In genomic region chr2:67332211-67332610, GRCm38 (mm10) we compare ENCODE assay signal across 10 mouse cellular contexts.
A peak's percentile ranks its signal among the peaks of the same experiment; 100 is the strongest.
DNase-seq lines count a peak whose midpoint lies in the region; ATAC-seq lines count a peak whose summit lies in the region.
"Had no signal": no experiment of that assay in that cellular context is flagged by ENCODE, and none has a peak within 500 bp of the region (broad histone marks: within the 10 kb centered on the region; RNA-seq: fewer than 3 reads in every experiment).

No protein-coding gene starts in this region.

- H3K36me3 ChIP-seq in heart, embryonic 10.5 days = no peaks in the 10 kb centered on the region
- no peaks in the 10 kb centered on the region for H3K36me3 ChIP-seq in midbrain, embryonic 16.5 days (ENCODE audit: control insufficient read depth, insufficient read depth, low read length)
- H3K36me3 ChIP-seq: hindbrain, embryonic 15.5 days had no signal

- 66% methylated on average over 2 of the region's 2 CpGs for WGBS in heart, embryonic 10.5 days
- WGBS in midbrain, embryonic 16.5 days = 63% methylated on average over 2 of the region's 2 CpGs

- no peaks in the 10 kb centered on the region for H3K4me1 ChIP-seq in heart, embryonic 10.5 days
- no peaks in the 10 kb centered on the region for H3K4me1 ChIP-seq in midbrain, embryonic 16.5 days (ENCODE audit: control insufficient read depth, insufficient read depth, low read length)
- H3K4me1 ChIP-seq: hindbrain, embryonic 15.5 days; megakaryocyte, embryonic 14.5 days had no signal

- H3K4me3 ChIP-seq in heart, embryonic 10.5 days = no peak overlapping the region
- no peak overlapping the region for H3K4me3 ChIP-seq in midbrain, embryonic 16.5 days (ENCODE audit: low read depth, low read length)
- H3K4me3 ChIP-seq: hindbrain, embryonic 15.5 days; megakaryocyte, embryonic 14.5 days had no signal

- peak; percentile 92 for DNase-seq in heart, adult 11 months
- no peak for DNase-seq in heart, embryonic 10.5 days (ENCODE audit: low spot score)
- peak; percentile 5 for DNase-seq in adipocyte (ENCODE audit: low spot score)
- DNase-seq in gastrocnemius, postnatal 4 days (ENCODE audit: low spot score in 2 of 2) = peak; percentile 17 to 51
- peak; percentile 32 to 35 for DNase-seq in layer of hippocampus, postnatal 10 days (ENCODE audit: low spot score in 2 of 2)
- no peak for DNase-seq in thymus, postnatal 4 days

- no peaks in the 10 kb centered on the region for H3K9me3 ChIP-seq in heart, embryonic 10.5 days
- H3K9me3 ChIP-seq in midbrain, embryonic 16.5 days (replicated peaks; ENCODE audit: control insufficient read depth, low read length, poor library complexity, severe bottlenecking) = no peaks in the 10 kb centered on the region
- H3K9me3 ChIP-seq: hindbrain, embryonic 15.5 days; megakaryocyte, embryonic 14.5 days had no signal

- no peak overlapping the region for H3K4me2 ChIP-seq in midbrain, embryonic 16.5 days (ENCODE audit: low read length)
- H3K4me2 ChIP-seq: hindbrain, embryonic 15.5 days had no signal

- ATAC-seq in midbrain, embryonic 16.5 days = no peak
- ATAC-seq in erythroid progenitor cell, adult 5-6 weeks (replicated peaks; ENCODE audit: low FRiP score, poor library complexity, severe bottlenecking) = no peak

- no peak overlapping the region for H3K9ac ChIP-seq in midbrain, embryonic 16.5 days (ENCODE audit: low read depth, low read length)
- H3K9ac ChIP-seq: hindbrain, embryonic 15.5 days had no signal

- H3K27me3 ChIP-seq in heart, embryonic 10.5 days (ENCODE audit: insufficient read depth, poor library complexity, severe bottlenecking) = no peaks in the 10 kb centered on the region
- H3K27me3 ChIP-seq in midbrain, embryonic 16.5 days (ENCODE audit: control insufficient read depth, insufficient read depth, low read depth, low read length) = no peaks in the 10 kb centered on the region
- H3K27me3 ChIP-seq: hindbrain, embryonic 15.5 days; megakaryocyte, embryonic 14.5 days had no signal

- H3K27ac ChIP-seq in heart, embryonic 10.5 days = no peak overlapping the region
- no peak overlapping the region for H3K27ac ChIP-seq in midbrain, embryonic 16.5 days (ENCODE audit: low read length)
- H3K27ac ChIP-seq: hindbrain, embryonic 15.5 days had no signal

Comparison
In these comparisons a context has a peak if more than half of its experiments do, and no peak if none do; other contexts are left out.
1. DNase-seq: peak in heart, adult 11 months (single experiment), adipocyte (single experiment), gastrocnemius, postnatal 4 days (2 of 2) and layer of hippocampus, postnatal 10 days (2 of 2); none in heart, embryonic 10.5 days (single experiment) and thymus, postnatal 4 days (single experiment).